Mouse (Mus musculus) limb, embryonic 10.5 days (tissue): ENCODE measurements around the gene Olfr821. TPM values are rescaled to one million over a fixed set of nuclear protein-coding genes. Genes with fewer than 3 reads are reported as not detected.
"Not testable (repeated sequence)": the region's sequence is repeated elsewhere in the genome, so short reads cannot be mapped to it uniquely, and the experiment has no call there.

ENCODE experiments used
- DNase-seq: peaks from one replicate; pipeline ENCODE4 v3.0.0-alpha.2; 2017; ENCODE audit warnings: low spot score
- H3K27ac ChIP-seq: fragments of 300-500 bp; sonication (generic); 2 replicates; pipeline ENCODE4 v1.5.1; 2016; ENCODE audit warnings: mild to moderate bottlenecking
- H3K27me3 ChIP-seq: fragments of 300-500 bp; sonication (generic); 2 replicates; pipeline ENCODE4 v1.6.1; 2016; ENCODE audit warnings: low read depth, mild to moderate bottlenecking; ENCODE audit not compliant: poor library complexity, severe bottlenecking
- H3K36me3 ChIP-seq: fragments of 300-500 bp; sonication (generic); 2 replicates; pipeline ENCODE4 v1.6.1; 2016; ENCODE audit warnings: mild to moderate bottlenecking, moderate library complexity
- H3K4me1 ChIP-seq: fragments of 300-500 bp; sonication (generic); 2 replicates; pipeline ENCODE4 v1.6.1; 2016
- H3K4me3 ChIP-seq: fragments of 300-500 bp; sonication (generic); 2 replicates; pipeline ENCODE4 v1.5.1; 2016; ENCODE audit warnings: mild to moderate bottlenecking, moderate library complexity
- H3K9me3 ChIP-seq: fragments of 300-500 bp; sonication (generic); replicated peaks from 2 replicates; pipeline ENCODE4 v1.6.1; 2016; ENCODE audit warnings: mild to moderate bottlenecking
- WGBS: fragments of 180-500 bp; shearing (Covaris S2); methylation state at CpG from one replicate; pipeline ENCODE4 v1.1.7; 2016; 5-methylcytosine and 5-hydroxymethylcytosine counted together
- polyA plus RNA-seq: library from polyadenylated mRNA; unstranded; fragments of >200 nt; fragmentation: Nextera tagmentation; extraction: Ambion mirVana; gene quantifications from 2 replicates; pipeline ENCODE4 v1.2.1, GENCODE M21; 2016

Gene Olfr821
- not detected in 2 replicates for polyA plus RNA-seq

DNA sequence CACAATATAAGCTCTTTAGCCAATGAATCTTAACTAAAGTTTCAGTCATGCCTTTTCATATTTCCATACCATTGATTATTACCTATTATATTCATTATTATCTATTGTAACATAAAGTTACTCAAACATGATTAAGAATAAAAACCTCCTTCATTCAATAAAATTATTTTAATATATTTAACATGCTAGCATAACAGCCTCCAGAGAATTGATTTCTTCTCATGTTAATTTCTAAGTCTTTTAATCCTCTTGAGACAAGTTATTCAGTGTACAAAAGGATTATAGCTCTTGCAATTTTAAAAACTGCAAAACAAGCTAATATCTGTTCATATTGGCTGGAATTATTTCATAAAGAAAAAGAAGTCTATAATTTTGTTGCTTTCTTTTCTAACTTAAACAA, at the start of gene Olfr821:
TSS of gene Olfr821 (plus strand) at position 301 of the 400 bp plus-strand sequence.
- DNase-seq: no peak
- Histone ChIP-seq H3K27ac (no peak within 1 kb of the TSS), H3K4me3 (no peak within 1 kb of the TSS), H3K36me3 (no peaks in the 10 kb centered on the region), H3K4me1 (no peaks in the 10 kb centered on the region), H3K27me3 (no peaks in the 10 kb centered on the region), H3K9me3 (no peaks in the 10 kb centered on the region)

DNA sequence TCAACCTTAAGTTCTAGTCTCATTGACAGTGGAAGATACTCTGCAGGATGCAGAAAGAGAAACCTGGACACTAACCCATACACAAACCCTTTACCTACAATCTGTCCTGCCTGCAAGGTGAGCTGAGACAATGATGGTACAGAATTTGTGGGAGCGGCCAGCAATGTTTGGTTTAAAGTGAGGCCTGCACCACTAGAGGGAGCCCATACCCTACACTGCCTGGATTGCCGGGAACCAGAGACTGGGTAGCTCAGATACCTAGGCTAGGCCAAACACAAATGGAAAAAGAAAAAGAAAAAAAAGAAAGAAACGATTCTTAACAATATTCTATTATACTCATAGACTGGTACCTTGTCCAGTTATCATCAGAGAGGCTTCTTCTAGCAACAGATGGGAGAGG, 48.3 kb upstream of the Olfr821 start:
- DNase-seq, H3K27me3 ChIP-seq, H3K4me1 ChIP-seq, H3K4me3 ChIP-seq, H3K9me3 ChIP-seq, H3K36me3 ChIP-seq, H3K27ac ChIP-seq: not testable (repeated sequence)
- no CpG with 5 or more reads among the region's 3 CpGs for WGBS

- not testable (repeated sequence) for DNase-seq, H3K4me1 ChIP-seq, H3K4me3 ChIP-seq, H3K9me3 ChIP-seq, H3K27me3 ChIP-seq, H3K27ac ChIP-seq, H3K36me3 ChIP-seq
- WGBS: no CpG with 5 or more reads among the region's 1 CpGs
Measured at GRCm38 (mm10) chr10:129984962-129985361, 45.2 kb upstream of the Olfr821 start, which contains the start of gene Gm10310. TSS of gene Gm10310 (minus strand) at chr10:129985062.

DNA sequence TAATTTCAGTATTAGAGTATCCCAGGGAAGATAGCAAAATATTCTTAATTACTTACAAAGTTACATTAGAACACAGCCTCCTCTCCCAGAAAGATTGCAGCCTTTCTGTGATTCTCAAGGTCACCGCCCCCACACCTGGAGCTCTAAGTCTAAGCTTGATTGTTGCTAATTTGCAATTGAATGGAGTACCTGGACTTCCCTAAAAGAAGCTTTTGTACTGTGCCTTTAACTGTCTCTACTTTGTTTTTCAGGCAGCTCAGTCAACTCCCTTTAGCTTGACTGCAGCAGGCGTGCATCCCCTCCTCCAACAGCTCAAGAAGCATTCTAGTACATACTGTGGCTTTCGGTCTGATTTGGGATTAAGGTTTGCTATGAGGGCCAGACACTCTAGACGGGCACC, 26.0 kb upstream of the Olfr821 start:
- not testable (repeated sequence) for H3K36me3 ChIP-seq, H3K27me3 ChIP-seq, H3K4me3 ChIP-seq, H3K27ac ChIP-seq, DNase-seq, H3K9me3 ChIP-seq, H3K4me1 ChIP-seq
- WGBS: 89% methylated on average over 4 of the region's 4 CpGs

DNA sequence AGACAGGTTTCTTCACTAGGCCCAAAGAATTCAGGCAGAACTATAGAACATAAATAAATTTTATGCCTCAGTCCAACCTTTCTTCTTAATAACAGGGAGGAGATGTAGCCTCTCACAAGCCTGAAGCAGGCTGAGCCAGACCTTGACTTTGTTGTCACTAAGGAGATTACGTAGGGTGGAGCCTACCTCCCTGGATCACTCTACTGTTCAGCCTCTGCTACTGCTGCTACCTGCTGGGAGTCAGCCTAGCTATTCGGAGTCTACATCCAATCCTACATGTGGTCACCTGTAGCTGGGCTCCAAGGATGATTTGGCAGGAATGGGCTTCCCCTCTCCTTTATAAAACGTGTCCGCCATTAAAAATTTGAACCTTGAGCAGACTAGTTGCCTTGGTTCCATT, 24.8 kb upstream of the Olfr821 start:
- H3K27ac ChIP-seq, H3K4me1 ChIP-seq, DNase-seq, H3K27me3 ChIP-seq, H3K36me3 ChIP-seq, H3K4me3 ChIP-seq, H3K9me3 ChIP-seq: not testable (repeated sequence)
- WGBS: 89% methylated on average over 4 of the region's 4 CpGs

GRCm38 (mm10) chr10:130012321-130012720, 17.8 kb upstream of the Olfr821 start, which contains the start of gene Olfr820:
TSS of gene Olfr820 (plus strand) at chr10:130012621.
- H3K4me3 ChIP-seq: no peak within 1 kb of the TSS
- no peaks in the 10 kb centered on the region for H3K4me1 ChIP-seq
- H3K36me3 ChIP-seq: no peaks in the 10 kb centered on the region
- no peaks in the 10 kb centered on the region for H3K27me3 ChIP-seq
- DNase-seq: no peak
- H3K27ac ChIP-seq: no peak within 1 kb of the TSS
- no peaks in the 10 kb centered on the region for H3K9me3 ChIP-seq

- Histone ChIP-seq H3K27ac (no peak overlapping the region), H3K4me3 (no peak overlapping the region), H3K4me1 (no peaks in the 10 kb centered on the region), H3K27me3 (no peaks in the 10 kb centered on the region), H3K36me3 (no peaks in the 10 kb centered on the region), H3K9me3 (no peaks in the 10 kb centered on the region)
- 69% methylated on average over 6 of the region's 6 CpGs for WGBS
- DNase-seq: no peak
Measured at GRCm38 (mm10) chr10:130037096-130037495, 6.9 kb downstream of the Olfr821 start.

GRCm38 (mm10) chr10:130070910-130071309, 40.8 kb downstream of the Olfr821 start, which contains the start of gene Olfr822:
TSS of gene Olfr822 (plus strand) at chr10:130071210.
- Histone ChIP-seq H3K9me3 (no peaks in the 10 kb centered on the region), H3K27ac (no peak within 1 kb of the TSS), H3K27me3 (no peaks in the 10 kb centered on the region), H3K36me3 (no peaks in the 10 kb centered on the region), H3K4me1 (no peaks in the 10 kb centered on the region), H3K4me3 (no peak within 1 kb of the TSS)
- no peak for DNase-seq

Other genes starting within 250 kb of the Olfr821 start
- not detected in 2 replicates for gene Olfr810, start 235.4 kb upstream of the Olfr821 start, polyA plus RNA-seq
- gene Olfr811, start 226.0 kb upstream of the Olfr821 start, polyA plus RNA-seq: not detected in 2 replicates
- not detected in 2 replicates for gene Olfr812, start 184.3 kb upstream of the Olfr821 start, polyA plus RNA-seq
- gene Olfr813, start 175.0 kb upstream of the Olfr821 start, polyA plus RNA-seq: not detected in 2 replicates
- not detected in 2 replicates for gene Olfr814, start 150.5 kb upstream of the Olfr821 start, polyA plus RNA-seq
- not detected in 2 replicates for gene Olfr815, start 124.5 kb upstream of the Olfr821 start, polyA plus RNA-seq
- not detected in 2 replicates for gene Olfr816, start 114.8 kb upstream of the Olfr821 start, polyA plus RNA-seq
- not detected in 2 replicates for gene Olfr818, start 81.2 kb upstream of the Olfr821 start, polyA plus RNA-seq
- gene Olfr819, start 63.1 kb upstream of the Olfr821 start, polyA plus RNA-seq: not detected in 2 replicates
- gene Olfr247, start 54.2 kb upstream of the Olfr821 start, polyA plus RNA-seq: not detected in 2 replicates
- gene Gm10310, start 45.3 kb upstream of the Olfr821 start, polyA plus RNA-seq: not detected in 2 replicates
- not detected in 2 replicates for gene Olfr820, start 17.7 kb upstream of the Olfr821 start, polyA plus RNA-seq
- gene Olfr822, start 40.9 kb downstream of the Olfr821 start, polyA plus RNA-seq: not detected in 2 replicates
- gene Olfr823, start 85.0 kb downstream of the Olfr821 start, polyA plus RNA-seq: not detected in 2 replicates
- gene Olfr824, start 99.7 kb downstream of the Olfr821 start, polyA plus RNA-seq: not detected in 2 replicates
- not detected in 2 replicates for gene Olfr825, start 136.4 kb downstream of the Olfr821 start, polyA plus RNA-seq
- gene Olfr826, start 153.8 kb downstream of the Olfr821 start, polyA plus RNA-seq: not detected in 2 replicates
- gene Olfr827, start 184.1 kb downstream of the Olfr821 start, polyA plus RNA-seq: not detected in 2 replicates
- 0.05 and 0.11 TPM in 2 replicates for gene Neurod4, start 249.9 kb downstream of the Olfr821 start, polyA plus RNA-seq